Mouse (Mus musculus) cortical plate, adult 2 months (tissue): ENCODE data around the gene Fam81a.

Experiments
- CTCF ChIP-seq: fragments of 200-500 bp; IDR thresholded peaks from 2 replicates; pipeline ENCODE4 v1.5.1; 2011; ENCODE audit warnings: mild to moderate bottlenecking, control low read depth, low read length; ENCODE audit not compliant: insufficient read depth; ENCODE audit errors: extremely low read depth
- POLR2A ChIP-seq: fragments of 200-500 bp; IDR thresholded peaks from 2 replicates; pipeline ENCODE4 v1.6.1; 2011; ENCODE audit warnings: mild to moderate bottlenecking, low read length, control low read depth; ENCODE audit not compliant: insufficient read depth; ENCODE audit errors: extremely low read depth

DNA sequence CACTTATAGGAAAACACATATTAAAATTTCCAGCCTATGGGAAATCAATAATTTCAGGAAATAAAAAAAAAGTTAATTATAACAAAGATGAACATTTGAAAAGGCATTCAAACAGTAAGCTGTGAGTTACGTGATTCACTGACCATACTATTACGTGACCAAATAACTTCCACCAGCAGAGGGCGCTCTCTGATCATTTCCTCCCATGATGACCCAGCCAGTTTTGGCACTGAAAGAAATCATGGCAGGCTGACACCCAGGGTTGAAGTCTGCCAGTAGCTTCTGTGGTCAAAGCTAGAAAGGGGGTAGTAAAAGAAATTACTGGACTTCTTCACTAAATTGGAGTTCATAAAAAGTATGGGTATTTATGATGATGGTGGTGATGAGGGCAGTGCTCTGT lies 33.1 kb downstream of the Fam81a start:
- TF ChIP-seq CTCF, result peak; percentile 85
- no peak for TF ChIP-seq POLR2A
